Mouse (Mus musculus) lung, postnatal 4 days (tissue): ENCODE measurements around the gene Surf2.
"Not testable (repeated sequence)": the region's sequence is repeated elsewhere in the genome, so short reads cannot be mapped to it uniquely, and the experiment has no call there.

Experiments
- DNase-seq, 2 experiments: peaks; one replicate each; pipeline ENCODE4 v3.0.0; 2021

Gene Surf2

GRCm38 (mm10) chr2:26915927-26916728 is at the start of gene Surf2, which contains the start of gene Surf1:
Surf2 (plus strand) TSS chr2:26916367.
Surf1 (minus strand) TSS chr2:26916530.
- DNase-seq = peak; percentile 86 to 88

GRCm38 (mm10) chr2:26870666-26871065 is 45.5 kb upstream of the Surf2 start:
- no peak for DNase-seq

- no peak for DNase-seq
These were observed 37.6 kb upstream of the Surf2 start for GRCm38 (mm10) chr2:26878571-26878970.

- not testable (repeated sequence) for DNase-seq
These were observed 30.6 kb upstream of the Surf2 start for GRCm38 (mm10) chr2:26885541-26885940.

GRCm38 (mm10) chr2:26886170-26886569 is 30.0 kb upstream of the Surf2 start:
- DNase-seq = not testable (repeated sequence)

GRCm38 (mm10) chr2:26895898-26896297 is 20.3 kb upstream of the Surf2 start:
- DNase-seq = no peak

- no peak for DNase-seq
These were observed 15.4 kb upstream of the Surf2 start for GRCm38 (mm10) chr2:26900731-26901130.

GRCm38 (mm10) chr2:26901834-26902400 is 14.2 kb upstream of the Surf2 start:
- DNase-seq = no peak

GRCm38 (mm10) chr2:26902467-26903220 is 13.5 kb upstream of the Surf2 start, which contains the start of gene Surf6:
Surf6 (minus strand) TSS chr2:26902879.
- peak; percentile 95 to 97 for DNase-seq

GRCm38 (mm10) chr2:26903311-26903710 is 12.9 kb upstream of the Surf2 start:
- no peak for DNase-seq

GRCm38 (mm10) chr2:26905936-26906335 is 10.2 kb upstream of the Surf2 start:
- peak in 1 of 2 experiments; percentile 4 for DNase-seq

GRCm38 (mm10) chr2:26906431-26906830 is 9.7 kb upstream of the Surf2 start:
- no peak for DNase-seq

GRCm38 (mm10) chr2:26907109-26907508 is 9.1 kb upstream of the Surf2 start:
- DNase-seq = peak; percentile 57 to 75

- DNase-seq = no peak
These were observed 7.3 kb upstream of the Surf2 start for GRCm38 (mm10) chr2:26908710-26909386.

GRCm38 (mm10) chr2:26909387-26909784 is 6.8 kb upstream of the Surf2 start:
- DNase-seq = no peak

GRCm38 (mm10) chr2:26910124-26910993 is 5.8 kb upstream of the Surf2 start, which contains the start of the genes Med22 and Rpl7a:
Med22 (minus strand) TSS chr2:26910677.
Rpl7a (plus strand) TSS chr2:26910764.
- peak; percentile 100 for DNase-seq

- peak in 1 of 2 experiments; percentile 79 for DNase-seq
These were observed 5.0 kb upstream of the Surf2 start for GRCm38 (mm10) chr2:26910994-26911765.

GRCm38 (mm10) chr2:26912253-26912770 is 3.9 kb upstream of the Surf2 start:
- DNase-seq = no peak

- DNase-seq = no peak
These were observed 2.6 kb upstream of the Surf2 start for GRCm38 (mm10) chr2:26913416-26914147.
